Mouse (Mus musculus) lung, adult 2 months (tissue): ENCODE data around the gene Limk2. TPM values are rescaled to one million over a fixed set of nuclear protein-coding genes. Genes with fewer than 3 reads are reported as not detected.
A peak's percentile ranks its signal among the peaks of the same experiment; 100 is the strongest.

Source experiments
- DNase-seq: peaks from one replicate; pipeline ENCODE4 v3.0.0; 2022
- H3K4me1 ChIP-seq: fragments of 200-500 bp; 2 replicates; pipeline ENCODE4 v1.6.1; 2011; ENCODE audit warnings: low read length; ENCODE audit not compliant: control insufficient read depth, insufficient read depth
- H3K4me3 ChIP-seq: fragments of 200-500 bp; replicated peaks from 2 replicates; pipeline ENCODE3; 2011; ENCODE audit warnings: low read depth, mild to moderate bottlenecking, control low read depth, low read length; ENCODE audit errors: extremely low read depth
- CTCF ChIP-seq: fragments of 200-500 bp; IDR thresholded peaks from 2 replicates; pipeline ENCODE4 v1.5.1; 2011; ENCODE audit warnings: mild to moderate bottlenecking, low read length, control low read depth; ENCODE audit not compliant: insufficient read depth
- POLR2A ChIP-seq: fragments of 200-500 bp; IDR thresholded peaks from 2 replicates; pipeline ENCODE4 v1.6.1; 2011; ENCODE audit warnings: low read depth, mild to moderate bottlenecking, control low read depth, low read length, borderline replicate concordance; ENCODE audit errors: extremely low read depth
- WGBS: fragments of 180-500 bp; shearing (Covaris S2); methylation state at CpG from one replicate; pipeline ENCODE4 v1.1.7; 2018; 5-methylcytosine and 5-hydroxymethylcytosine counted together
- polyA plus RNA-seq: library from polyadenylated mRNA; depleted of rRNA; stranded (reverse); fragments of >200 nt; gene quantifications from 2 replicates; pipeline ENCODE4 v1.2.3, GENCODE M21; 2012

Limk2 gene
- polyA plus RNA-seq, 1 experiment, result 142 TPM

- WGBS, result 73% methylated on average over 5 of the region's 5 CpGs
- DNase-seq, result no peak
- peaks cover 7% of the 10 kb centered on the region; the same call in 1 of the 2 replicates for H3K4me1 ChIP-seq
- no peak overlapping the region for H3K4me3 ChIP-seq
- TF ChIP-seq POLR2A (no peak), CTCF (no peak)
Observed at GRCm38 (mm10) chr11:3394520-3394919, 14.5 kb downstream of the Limk2 start.

- TF ChIP-seq CTCF (no peak), POLR2A (no peak)
- no peak for DNase-seq
- Histone ChIP-seq H3K4me3 (no peak overlapping the region), H3K4me1 (peaks cover 7% of the 10 kb centered on the region; the same call in 1 of the 2 replicates)
- 50% methylated on average over 8 of the region's 8 CpGs for WGBS
Observed at GRCm38 (mm10) chr11:3392526-3392925, 16.5 kb downstream of the Limk2 start.

- DNase-seq, result no peak
- no peak overlapping the region for H3K4me3 ChIP-seq
- whole genome bisulfite sequencing, result 59% methylated on average over 5 of the region's 5 CpGs
- TF ChIP-seq POLR2A (no peak), CTCF (no peak)
- peaks cover 14% of the 10 kb centered on the region for H3K4me1 ChIP-seq
Observed at GRCm38 (mm10) chr11:3390789-3391188, 18.2 kb downstream of the Limk2 start.

- 54% methylated on average over 5 of the region's 5 CpGs for WGBS
Observed at GRCm38 (mm10) chr11:3389996-3390395, 19.0 kb downstream of the Limk2 start.

GRCm38 (mm10) chr11:3387482-3388196 is 21.4 kb downstream of the Limk2 start:
- TF ChIP-seq CTCF, result no peak
- TF ChIP-seq POLR2A, result no peak
- no peak for DNase-seq
- Histone ChIP-seq H3K4me3 (no peak overlapping the region), H3K4me1 (peaks cover 12% of the 10 kb centered on the region)
- 47% methylated on average over 6 of the region's 6 CpGs for WGBS

More at GRCm38 (mm10) chr11:3389996-3390395, 19.0 kb downstream of the Limk2 start:
- DNase-seq, result no peak
- Histone ChIP-seq H3K4me1 (peaks cover 14% of the 10 kb centered on the region), H3K4me3 (no peak overlapping the region)
- no peak for TF ChIP-seq CTCF
- TF ChIP-seq POLR2A, result no peak

GRCm38 (mm10) chr11:3386941-3387368 is 22.0 kb downstream of the Limk2 start:
- Histone ChIP-seq H3K4me3 (no peak overlapping the region), H3K4me1 (peaks cover 12% of the 10 kb centered on the region)
- 13% methylated on average over 4 of the region's 4 CpGs for WGBS
- 0 out of 2 replicates have a peak, but pooled peaks have one; percentile 6 for TF ChIP-seq POLR2A
- peak; percentile 99 for TF ChIP-seq CTCF
- peak; percentile 90 for DNase-seq

GRCm38 (mm10) chr11:3382602-3383594 is 26.1 kb downstream of the Limk2 start:
- no peak for DNase-seq
- H3K4me1 ChIP-seq, result peaks cover 15% of the 10 kb centered on the region
- no peak overlapping the region for H3K4me3 ChIP-seq
- no peak for TF ChIP-seq CTCF
- no peak for TF ChIP-seq POLR2A
- WGBS, result 83% methylated on average over 5 of the region's 5 CpGs

GRCm38 (mm10) chr11:3381148-3381814 is 27.7 kb downstream of the Limk2 start:
- WGBS, result 41% methylated on average over 6 of the region's 6 CpGs
- no peak overlapping the region for H3K4me3 ChIP-seq
- DNase-seq, result no peak
- TF ChIP-seq CTCF (no peak), POLR2A (no peak)
- peaks cover 7% of the 10 kb centered on the region for H3K4me1 ChIP-seq

GRCm38 (mm10) chr11:3379427-3379826 is 29.6 kb downstream of the Limk2 start:
- TF ChIP-seq CTCF (no peak), POLR2A (no peak)
- DNase-seq, result no peak
- peaks cover 7% of the 10 kb centered on the region for H3K4me1 ChIP-seq
- no peak overlapping the region for H3K4me3 ChIP-seq
- WGBS, result 50% methylated on average over 4 of the region's 4 CpGs
